Mouse (Mus musculus): ENCODE data around the gene Fgf22.

The Fgf22 gene

GRCm38 (mm10) chr10:79792339-79793040 lies 37.6 kb downstream of the Fgf22 start:
- DNase-seq (ENCODE audit: low spot score): no peak

DNA sequence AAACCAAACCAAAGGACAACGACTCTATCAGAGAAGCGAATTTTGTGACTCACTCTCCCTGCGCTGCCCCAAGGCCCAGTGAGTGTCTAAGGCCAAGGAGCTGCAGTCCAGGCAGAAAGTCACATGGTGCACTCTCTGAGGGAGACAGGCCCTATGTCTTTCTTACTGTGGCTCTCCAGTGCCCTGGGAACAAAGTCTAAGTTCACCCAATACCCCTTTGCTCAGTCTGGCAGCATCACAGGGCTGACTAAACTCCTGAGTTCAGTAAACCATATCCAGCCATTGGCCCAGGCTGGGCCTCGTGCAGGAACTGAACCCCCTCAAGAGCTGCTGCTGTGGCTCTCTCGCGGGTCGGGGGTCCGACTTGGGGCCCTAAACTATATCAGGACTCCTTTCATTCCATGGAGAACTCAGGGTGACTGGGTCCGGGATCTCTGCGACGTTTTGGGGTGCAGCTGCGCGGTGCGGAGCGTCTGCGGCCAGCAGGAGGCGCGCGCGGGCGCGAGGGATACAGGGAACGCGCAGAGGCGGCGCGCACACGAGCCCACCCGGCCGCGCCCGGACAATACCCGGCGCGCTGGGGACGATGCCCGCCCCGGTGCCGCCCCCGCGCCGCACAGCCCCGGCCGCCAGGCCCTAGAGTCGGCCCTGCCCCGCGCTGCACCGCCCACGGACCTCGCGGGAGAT lies 38.3 kb downstream of the Fgf22 start, which contains the start of gene Palm:
Gene Palm (plus strand): TSS at position 522 of the 687 bp plus-strand sequence.
- no peak for DNase-seq (ENCODE audit: low spot score)

- DNase-seq (ENCODE audit: low spot score): no peak
Observed at GRCm38 (mm10) chr10:79793738-79794490, 39.0 kb downstream of the Fgf22 start.

- no peak for DNase-seq (ENCODE audit: low spot score)
Observed at GRCm38 (mm10) chr10:79794491-79794931, 39.6 kb downstream of the Fgf22 start.

DNA sequence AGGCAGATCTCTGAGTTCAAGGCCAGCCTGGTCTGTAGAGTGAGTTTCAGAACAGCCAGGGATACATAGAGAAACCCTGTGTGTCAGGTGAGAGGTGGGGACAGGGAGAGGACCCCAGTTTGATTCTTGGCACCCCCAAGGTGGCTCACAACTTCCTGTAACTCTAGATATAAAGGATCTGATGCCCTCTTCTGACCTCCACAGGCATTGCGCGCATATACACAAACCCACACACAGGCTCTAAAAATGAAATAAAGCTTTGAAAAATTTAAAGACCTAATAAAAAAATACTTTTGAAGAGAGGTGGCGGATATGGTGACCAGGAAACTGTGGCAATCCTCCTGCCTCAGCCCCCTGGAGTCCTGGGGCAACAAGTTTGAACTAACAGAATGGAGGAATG lies 41.0 kb downstream of the Fgf22 start:
- no peak for DNase-seq (ENCODE audit: low spot score)

DNA sequence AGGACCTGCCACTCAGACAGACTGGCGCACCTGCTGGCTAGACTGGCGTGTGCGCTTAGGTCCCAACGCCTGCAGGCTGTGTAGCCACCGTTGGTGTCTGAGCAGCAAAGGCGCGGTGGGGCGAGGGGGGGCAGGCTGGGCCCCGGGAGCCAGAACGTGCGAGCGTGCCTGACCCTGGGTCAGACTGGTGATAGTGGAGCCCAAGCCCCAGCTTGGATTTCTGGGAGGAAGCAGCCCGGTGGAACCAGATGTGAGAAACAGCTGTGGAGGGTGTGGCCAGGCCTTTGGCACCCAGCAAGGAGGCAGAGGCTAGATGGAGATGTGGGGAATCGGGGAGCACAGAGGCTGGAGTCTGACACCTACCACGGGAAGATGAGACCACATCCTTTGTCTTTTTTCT lies 42.5 kb downstream of the Fgf22 start:
- DNase-seq (ENCODE audit: low spot score): no peak

DNA sequence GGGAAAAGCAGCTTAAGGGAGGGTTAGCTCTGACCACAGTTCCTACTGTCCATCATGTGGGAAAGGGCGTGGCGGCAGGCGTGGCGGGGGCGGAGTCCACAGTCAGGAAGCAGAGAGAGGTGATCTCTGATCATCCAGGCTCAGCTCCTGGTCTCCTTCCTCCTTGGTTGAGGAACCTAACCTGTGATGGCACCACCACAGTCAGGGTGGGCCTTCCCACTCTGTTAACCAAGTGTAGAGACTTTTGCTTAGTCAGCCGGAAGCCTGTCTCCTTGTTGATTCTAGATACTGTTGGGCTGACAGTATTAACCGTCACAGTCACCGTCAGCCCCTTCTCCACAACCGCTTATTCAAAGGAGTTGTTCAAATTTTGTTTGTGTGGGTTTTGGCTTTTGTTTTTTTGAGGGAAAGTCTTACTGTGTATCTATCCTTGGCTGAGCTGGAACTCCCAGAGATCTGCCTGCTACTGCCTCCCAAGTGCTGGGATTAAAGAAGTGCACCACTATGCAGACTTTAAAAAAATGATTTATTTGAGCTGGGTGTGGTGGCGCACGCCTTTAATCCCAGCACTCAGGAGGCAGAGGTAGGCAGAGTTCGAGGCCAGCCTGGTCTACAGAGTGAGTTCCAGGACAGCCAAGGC lies 43.5 kb downstream of the Fgf22 start:
- peak; percentile 69 for DNase-seq (ENCODE audit: low spot score)

- no peak for DNase-seq (ENCODE audit: low spot score)
Observed at GRCm38 (mm10) chr10:79800508-79800907, 45.6 kb downstream of the Fgf22 start.

- no peak for DNase-seq (ENCODE audit: low spot score)
Observed at GRCm38 (mm10) chr10:79801837-79802236, 47.0 kb downstream of the Fgf22 start.

DNA sequence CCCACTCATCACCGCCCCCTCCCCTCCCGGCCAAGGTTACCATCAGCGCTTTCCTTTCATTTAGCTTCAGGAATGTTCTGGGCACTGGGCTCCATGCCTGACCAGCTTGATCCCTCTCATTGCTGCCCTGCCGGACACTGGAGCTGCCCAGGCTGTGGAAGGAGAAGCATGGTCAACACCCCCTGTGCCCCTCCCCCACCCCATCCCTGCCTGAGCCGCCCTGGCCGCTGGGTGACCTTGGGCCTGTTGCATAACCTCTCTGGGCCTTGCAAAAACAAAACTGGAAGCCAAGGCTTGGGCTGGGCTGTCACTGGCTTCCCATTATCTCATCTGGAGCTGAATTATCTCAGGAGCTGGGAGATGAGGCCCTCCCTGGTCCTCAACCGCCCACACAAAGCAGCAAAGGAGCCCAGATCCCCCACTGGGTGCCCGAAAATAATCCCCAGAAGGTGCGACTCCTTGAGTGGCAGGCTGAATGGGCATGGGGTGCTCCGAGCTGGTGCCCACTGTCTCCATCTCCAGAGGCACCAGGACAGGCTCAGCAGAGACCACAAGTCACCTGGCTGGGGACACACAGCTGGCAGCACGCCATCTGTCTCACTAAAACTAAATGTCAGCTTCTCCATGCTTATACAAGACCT lies 47.6 kb downstream of the Fgf22 start:
- peak; percentile 90 for DNase-seq (ENCODE audit: low spot score)

DNA sequence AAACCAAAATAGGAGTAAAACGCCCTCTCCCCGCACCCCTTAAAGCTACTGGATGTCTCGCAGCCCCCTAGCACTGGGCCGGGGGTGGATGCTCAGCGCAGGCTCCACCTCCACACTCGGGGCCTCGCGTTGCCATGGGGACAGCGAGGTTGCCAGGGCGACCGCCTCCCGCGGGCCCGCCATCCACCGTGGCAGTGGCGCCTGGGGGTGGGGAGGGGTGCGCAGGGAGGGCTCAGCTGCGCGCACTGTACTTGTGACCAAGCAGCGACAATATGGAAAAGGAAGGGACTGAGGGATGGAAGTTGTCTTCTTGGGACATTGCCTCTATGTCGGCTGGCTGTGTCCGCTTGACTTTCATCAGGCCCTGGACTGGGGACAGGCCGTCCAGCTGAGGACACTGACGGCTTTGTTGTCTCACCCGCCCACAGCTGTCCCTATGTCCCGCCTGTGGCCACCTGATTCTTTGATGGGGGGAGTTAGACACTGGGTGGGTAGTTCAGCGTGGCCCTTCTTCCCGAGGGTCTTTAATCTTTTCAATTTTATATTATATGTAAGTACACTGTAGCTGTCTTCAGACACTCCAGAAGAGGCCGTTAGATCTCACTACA lies 48.9 kb downstream of the Fgf22 start:
- no peak for DNase-seq (ENCODE audit: low spot score)

GRCm38 (mm10) chr10:79805636-79806035 lies 50.8 kb downstream of the Fgf22 start:
- no peak for DNase-seq (ENCODE audit: low spot score)

DNA sequence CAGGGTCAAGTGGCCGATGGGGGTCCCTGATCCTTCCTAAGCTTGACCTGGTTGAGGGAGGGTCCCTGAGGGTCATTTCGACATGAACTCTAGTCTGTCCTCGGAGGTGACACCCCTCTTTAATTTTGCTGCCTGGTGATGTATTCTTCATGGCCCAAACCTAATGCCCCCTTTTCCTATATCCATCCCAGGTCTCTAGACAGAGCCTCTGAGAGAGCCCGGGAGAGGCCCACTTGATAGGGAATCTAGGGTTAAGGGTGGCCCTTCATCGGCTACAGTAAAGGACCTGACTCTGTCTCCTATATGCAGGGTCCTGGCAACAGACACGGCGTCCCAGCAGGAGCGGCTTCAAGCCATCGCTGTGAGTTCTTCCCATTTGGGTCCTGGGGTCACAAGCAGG lies 51.5 kb downstream of the Fgf22 start:
- no peak for DNase-seq (ENCODE audit: low spot score)

DNA sequence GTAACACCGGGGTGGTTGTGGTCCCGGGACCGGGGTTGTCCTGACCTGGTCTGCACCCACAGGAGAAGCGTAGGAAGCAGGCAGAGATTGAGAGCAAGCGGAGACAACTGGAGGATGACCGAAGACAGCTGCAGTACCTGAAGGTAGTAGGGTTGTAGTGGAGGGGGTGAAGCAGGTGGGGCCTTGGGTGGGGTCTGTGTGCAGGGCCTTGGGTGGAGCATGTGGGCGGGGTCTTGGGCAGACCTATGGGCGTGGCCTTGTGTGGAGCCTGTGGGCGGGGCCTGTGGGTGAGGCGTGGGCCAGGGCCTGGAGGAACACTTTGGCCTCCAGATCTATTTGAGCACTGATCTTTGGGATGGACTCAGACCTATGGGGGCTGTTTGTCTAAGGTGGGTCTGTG lies 52.1 kb downstream of the Fgf22 start:
- no peak for DNase-seq (ENCODE audit: low spot score)

GRCm38 (mm10) chr10:79807826-79808225 lies 53.0 kb downstream of the Fgf22 start:
- no peak for DNase-seq (ENCODE audit: low spot score)
